Mouse (Mus musculus) hindbrain, embryonic 15.5 days (tissue): ENCODE data around the gene Cd209b. TPM values are rescaled to one million over a fixed set of nuclear protein-coding genes. Genes with fewer than 3 reads are reported as not detected.

Source experiments
- ATAC-seq: fragments of 200-750 bp; cut with Nextera tagmentation; 2 replicates; pipeline ENCODE4 v1.8.0; 2017; ENCODE audit warnings: low read depth, moderate number of reproducible peaks, moderate TSS enrichment; ENCODE audit not compliant: low FRiP score
- H3K27ac ChIP-seq: fragments of 300-500 bp; sonication (generic); replicated peaks from 2 replicates; pipeline ENCODE4 v1.5.1; 2015; ENCODE audit warnings: mild to moderate bottlenecking, inconsistent platforms
- H3K27me3 ChIP-seq: fragments of 300-500 bp; sonication (generic); 2 replicates; pipeline ENCODE4 v1.6.1; 2015; ENCODE audit warnings: control low read depth, inconsistent platforms
- H3K36me3 ChIP-seq: fragments of 300-500 bp; sonication (generic); 2 replicates; pipeline ENCODE4 v1.6.1; 2015; ENCODE audit warnings: control low read depth, inconsistent platforms
- H3K4me1 ChIP-seq: fragments of 300-500 bp; sonication (generic); replicated peaks from 2 replicates; pipeline ENCODE4 v1.6.1; 2015; ENCODE audit warnings: control low read depth, inconsistent platforms
- H3K4me2 ChIP-seq: fragments of 300-500 bp; sonication (generic); 2 replicates; pipeline ENCODE4 v1.6.1; 2015; ENCODE audit warnings: moderate library complexity, mild to moderate bottlenecking, inconsistent platforms
- H3K4me3 ChIP-seq: fragments of 300-500 bp; sonication (generic); 2 replicates; pipeline ENCODE4 v1.5.1; 2015; ENCODE audit warnings: mild to moderate bottlenecking, inconsistent platforms
- H3K9ac ChIP-seq: fragments of 300-500 bp; sonication (generic); 2 replicates; pipeline ENCODE4 v1.6.1; 2015; ENCODE audit warnings: inconsistent platforms
- H3K9me3 ChIP-seq: fragments of 300-500 bp; sonication (generic); 2 replicates; pipeline ENCODE4 v1.6.1; 2016; ENCODE audit warnings: control low read depth, inconsistent platforms
- whole genome bisulfite sequencing: fragments of 180-500 bp; shearing (Covaris S2); methylation state at CpG from one replicate; pipeline ENCODE4 v1.1.7; 2015; 5-methylcytosine and 5-hydroxymethylcytosine counted together
- polyA plus RNA-seq: library from polyadenylated mRNA; unstranded; fragments of >200 nt; fragmentation: Nextera tagmentation; extraction: Ambion mirVana; gene quantifications from 2 replicates; pipeline ENCODE4 v1.2.1, GENCODE M21; 2015

Gene Cd209b
- polyA plus RNA-seq: not detected in 2 replicates

- WGBS: 95% methylated on average over 3 of the region's 3 CpGs
- Histone ChIP-seq H3K4me3 (no peak within 1 kb of the TSS), H3K4me2 (no peak within 1 kb of the TSS)
Observed at GRCm38 (mm10) chr8:3926744-3927143, at the start of gene Cd209b. Cd209b (minus strand) TSS chr8:3926844.

GRCm38 (mm10) chr8:3956037-3956436 is 29.4 kb upstream of the Cd209b start:
- Histone ChIP-seq H3K9me3 (peaks cover 3% of the 10 kb centered on the region; the same call in 1 of the 2 replicates), H3K36me3 (no peaks in the 10 kb centered on the region), H3K27ac (no peak overlapping the region), H3K4me1 (no peaks in the 10 kb centered on the region), H3K4me3 (no peak overlapping the region), H3K9ac (no peak overlapping the region), H3K27me3 (no peaks in the 10 kb centered on the region), H3K4me2 (no peak overlapping the region)
- 92% methylated on average over 1 of the region's 1 CpGs for WGBS
- ATAC-seq: no peak

More at GRCm38 (mm10) chr8:3926744-3927143, at the start of gene Cd209b:
- Histone ChIP-seq H3K9ac (no peak within 1 kb of the TSS), H3K27me3 (no peaks in the 10 kb centered on the region), H3K27ac (no peak within 1 kb of the TSS), H3K36me3 (no peaks in the 10 kb centered on the region), H3K4me1 (no peaks in the 10 kb centered on the region), H3K9me3 (no peaks in the 10 kb centered on the region)
- no peak for ATAC-seq

GRCm38 (mm10) chr8:3954646-3955045 is 28.0 kb upstream of the Cd209b start, which contains the start of gene Cd209c:
Cd209c (minus strand) TSS chr8:3954746.
- 75% methylated on average over 1 of the region's 1 CpGs for WGBS
- no peak within 1 kb of the TSS for H3K4me3 ChIP-seq
- peaks cover 3% of the 10 kb centered on the region; the same call in 1 of the 2 replicates for H3K9me3 ChIP-seq
- no peak within 1 kb of the TSS for H3K27ac ChIP-seq
- no peaks in the 10 kb centered on the region for H3K4me1 ChIP-seq
- no peak within 1 kb of the TSS for H3K9ac ChIP-seq
- no peak within 1 kb of the TSS for H3K4me2 ChIP-seq
- H3K36me3 ChIP-seq: no peaks in the 10 kb centered on the region
- no peak for ATAC-seq
- H3K27me3 ChIP-seq: no peaks in the 10 kb centered on the region

GRCm38 (mm10) chr8:3940023-3940422 is 13.4 kb upstream of the Cd209b start:
- H3K4me3 ChIP-seq: no peak overlapping the region
- no peak overlapping the region for H3K9ac ChIP-seq
- peaks cover 4% of the 10 kb centered on the region; the same call in 1 of the 2 replicates for H3K9me3 ChIP-seq
- H3K36me3 ChIP-seq: no peaks in the 10 kb centered on the region
- H3K27me3 ChIP-seq: no peaks in the 10 kb centered on the region
- H3K4me2 ChIP-seq: no peak overlapping the region
- no peaks in the 10 kb centered on the region for H3K4me1 ChIP-seq
- WGBS: 92% methylated on average over 3 of the region's 3 CpGs
- no peak for ATAC-seq
- H3K27ac ChIP-seq: no peak overlapping the region

- Histone ChIP-seq H3K9ac (no peak within 1 kb of the TSS), H3K4me2 (no peak within 1 kb of the TSS), H3K27ac (no peak within 1 kb of the TSS), H3K9me3 (peaks cover 17% of the 10 kb centered on the region), H3K27me3 (no peaks in the 10 kb centered on the region), H3K36me3 (no peaks in the 10 kb centered on the region), H3K4me1 (no peaks in the 10 kb centered on the region), H3K4me3 (no peak within 1 kb of the TSS)
- WGBS: 78% methylated on average over 4 of the region's 4 CpGs
- ATAC-seq: no peak
Observed at GRCm38 (mm10) chr8:3878455-3878854, 48.2 kb downstream of the Cd209b start, which contains the start of gene Cd209d. Cd209d (minus strand) TSS chr8:3878555.

GRCm38 (mm10) chr8:3876121-3876520 is 50.5 kb downstream of the Cd209b start:
- peaks cover 20% of the 10 kb centered on the region for H3K9me3 ChIP-seq
- no peaks in the 10 kb centered on the region for H3K4me1 ChIP-seq
- H3K9ac ChIP-seq: no peak overlapping the region
- H3K36me3 ChIP-seq: no peaks in the 10 kb centered on the region
- ATAC-seq: no peak
- WGBS: 89% methylated on average over 2 of the region's 2 CpGs
- no peaks in the 10 kb centered on the region for H3K27me3 ChIP-seq
- no peak overlapping the region for H3K27ac ChIP-seq
- no peak overlapping the region for H3K4me3 ChIP-seq
- H3K4me2 ChIP-seq: no peak overlapping the region

Other genes with a start within 250 kb of the Cd209b start
- gene Fcer2a, start 232.7 kb downstream of the Cd209b start, polyA plus RNA-seq: 0.13 and 0.34 TPM in 2 replicates
- gene Clec4g, start 206.2 kb downstream of the Cd209b start, polyA plus RNA-seq: 0.16 TPM in 1 of 2 replicates, not detected in the other
- gene Cd209a, start 177.9 kb downstream of the Cd209b start, polyA plus RNA-seq: 0.12 TPM in 1 of 2 replicates, not detected in the other
- gene Cd209e, start 72.5 kb downstream of the Cd209b start, polyA plus RNA-seq: not detected in 2 replicates
- gene Cd209d, start 48.3 kb downstream of the Cd209b start, polyA plus RNA-seq: not detected in 2 replicates
- gene Cd209c, start 27.9 kb upstream of the Cd209b start, polyA plus RNA-seq: 0.44 and 0.62 TPM in 2 replicates
- gene Cd209f, start 179.0 kb upstream of the Cd209b start, polyA plus RNA-seq: 0.31 TPM in 1 of 2 replicates, not detected in the other
- gene Cd209g, start 207.3 kb upstream of the Cd209b start, polyA plus RNA-seq: not detected in 2 replicates
- 107 and 120 TPM in 2 replicates for gene Evi5l, start 239.7 kb upstream of the Cd209b start, polyA plus RNA-seq